Comparison of ENCODE assay signal across 10 mouse cellular contexts in genomic region chr1:192090689-192091567, GRCm38 (mm10). TPM values are rescaled to one million over a fixed set of nuclear protein-coding genes. Genes with fewer than 3 reads are reported as not detected.
DNase-seq lines count a peak whose midpoint lies in the region; ATAC-seq lines count a peak whose summit lies in the region.
"Had no signal": no experiment of that assay in that cellular context is flagged by ENCODE, and none has a peak within 500 bp of the region (broad histone marks: within the 10 kb centered on the region; RNA-seq: fewer than 3 reads in every experiment).

No protein-coding gene starts in this region.

- H3K4me1 ChIP-seq in heart, embryonic 13.5 days = peaks cover 48% of the 10 kb centered on the region
- H3K4me1 ChIP-seq in limb, embryonic 15.5 days = peaks cover 32% of the 10 kb centered on the region

- no peak for ATAC-seq in heart, embryonic 13.5 days (ENCODE audit: extremely low read depth, insufficient number of reproducible peaks, low FRiP score, low TSS enrichment)
- no peak for ATAC-seq in limb, embryonic 15.5 days (ENCODE audit: insufficient number of reproducible peaks, low FRiP score, low TSS enrichment, low read depth)
- ATAC-seq: Patski had no signal

- H3K27ac ChIP-seq in heart, embryonic 13.5 days (replicated peaks) = no peak overlapping the region
- H3K27ac ChIP-seq in limb, embryonic 15.5 days = peak overlapping the region; percentile 28

- DNase-seq in heart, postnatal 4 days = no peak
- peak; percentile 33 for DNase-seq in thymus, postnatal 4 days
- no peak for DNase-seq in thymus, adult 18-20 months
- DNase-seq in gastrocnemius, adult 18-20 months (ENCODE audit: low spot score) = no peak
- DNase-seq in ovary, postnatal 14 days (ENCODE audit: low spot score) = no peak
- DNase-seq in right cerebral cortex, postnatal 25 days = no peak
- DNase-seq: thymus, postnatal 14 days had no signal

- 0 out of 2 replicates have a peak, but pooled peaks cover 6% of the 10 kb centered on the region for H3K36me3 ChIP-seq in heart, embryonic 13.5 days
- H3K36me3 ChIP-seq in limb, embryonic 15.5 days = no peaks in the 10 kb centered on the region

- H3K4me2 ChIP-seq in heart, embryonic 13.5 days = peak overlapping the region; percentile 94
- peak overlapping the region; percentile 82 for H3K4me2 ChIP-seq in limb, embryonic 15.5 days

- WGBS in heart, embryonic 13.5 days = 70% methylated on average over 11 of the region's 11 CpGs
- WGBS in limb, embryonic 15.5 days = 55% methylated on average over 11 of the region's 11 CpGs

- peaks cover 8% of the 10 kb centered on the region; the same call in 1 of the 2 replicates for H3K27me3 ChIP-seq in heart, embryonic 13.5 days (replicated peaks)
- no peaks in the 10 kb centered on the region for H3K27me3 ChIP-seq in limb, embryonic 15.5 days
- H3K27me3 ChIP-seq: Patski had no signal

- no peaks in the 10 kb centered on the region for H3K9me3 ChIP-seq in heart, embryonic 13.5 days
- H3K9me3 ChIP-seq in limb, embryonic 15.5 days = no peaks in the 10 kb centered on the region

- H3K4me3 ChIP-seq in heart, embryonic 13.5 days = peak overlapping the region; percentile 82
- peak overlapping the region; percentile 57 for H3K4me3 ChIP-seq in limb, embryonic 15.5 days

- H3K9ac ChIP-seq in heart, embryonic 13.5 days = peak overlapping the region; percentile 93
- no peak overlapping the region for H3K9ac ChIP-seq in limb, embryonic 15.5 days

RNA-seq across cellular contexts. Expression of gene Traf5, which starts 1.4 kb away (rescaled TPM):
- 11.3 and 12.8 TPM in 2 replicates for polyA plus RNA-seq in heart, embryonic 13.5 days (2015; fragmentation: Nextera tagmentation; extraction: Ambion mirVana)
- 10 to 100 TPM; 15.0 to 22.4 TPM for total RNA-seq in heart, postnatal 4 days (2021)
- 21.7 TPM in 2 replicates for polyA plus RNA-seq in limb, embryonic 15.5 days (2015; fragmentation: Nextera tagmentation; extraction: Ambion mirVana)
- total RNA-seq in gastrocnemius, adult 18-20 months (2021) = 1 to 10 TPM; 1.5 to 3.6 TPM

RNA-seq across cellular contexts. Expression of gene Rcor3, which starts 46.9 kb away (rescaled TPM):
- 27.7 and 30.4 TPM in 2 replicates for polyA plus RNA-seq in heart, embryonic 13.5 days (2015; fragmentation: Nextera tagmentation; extraction: Ambion mirVana)
- total RNA-seq in heart, postnatal 4 days (2021) = 10 to 100 TPM; 43.7 to 48.1 TPM
- 33.1 and 33.8 TPM in 2 replicates for polyA plus RNA-seq in limb, embryonic 15.5 days (2015; fragmentation: Nextera tagmentation; extraction: Ambion mirVana)
- 10 to 100 TPM; 25.3 to 32.8 TPM for total RNA-seq in gastrocnemius, adult 18-20 months (2021)
